In the genomic region with DNA sequence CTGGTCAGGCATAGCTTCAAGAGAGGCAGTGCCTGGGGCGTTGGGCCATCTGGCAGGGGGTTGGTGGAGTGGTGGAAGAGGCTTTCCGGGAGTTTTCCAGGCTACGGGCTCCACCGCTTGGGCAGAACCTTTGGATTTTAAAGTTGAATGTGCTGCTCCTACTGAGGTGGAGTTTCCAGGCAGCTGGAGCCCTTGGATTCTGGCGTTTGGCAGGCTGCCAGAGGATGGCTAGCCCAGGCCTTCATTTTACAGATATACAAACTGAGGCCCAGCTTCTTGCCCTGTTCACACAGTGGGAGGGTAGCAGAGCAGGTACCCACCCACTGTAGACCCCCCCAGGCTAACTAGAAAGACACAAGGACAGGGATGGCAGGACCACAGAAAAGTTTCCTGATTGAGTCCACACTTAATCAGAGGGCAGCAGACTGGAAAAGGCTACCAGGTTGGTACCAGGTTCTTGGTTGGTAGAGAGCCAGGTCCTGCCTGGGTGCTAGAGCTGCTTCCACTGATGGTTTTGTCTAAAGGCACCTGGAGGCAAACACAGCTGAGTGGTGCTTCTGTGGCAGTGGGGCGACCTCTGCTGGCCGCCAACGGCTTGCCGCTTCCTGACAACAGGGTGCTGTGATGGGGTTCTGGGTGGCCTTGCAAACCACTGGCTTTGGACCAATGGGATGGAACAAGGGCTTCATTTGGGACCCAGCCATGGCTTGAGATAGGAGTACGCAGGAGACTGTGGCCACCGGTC, we compare ENCODE assay signal across 9 mouse cellular contexts.
DNase-seq lines count a peak whose midpoint lies in the region; ATAC-seq lines count a peak whose summit lies in the region.
"Had no signal": no experiment of that assay in that cellular context is flagged by ENCODE, and none has a peak within 500 bp of the region (broad histone marks: within the 10 kb centered on the region; RNA-seq: fewer than 3 reads in every experiment).

No protein-coding gene starts in this region.

- 39% methylated on average over 11 of the region's 11 CpGs for WGBS in hindbrain, embryonic 10.5 days
- WGBS in lung, embryonic 15.5 days: 14% methylated on average over 11 of the region's 11 CpGs

- H3K4me3 ChIP-seq in hindbrain, embryonic 10.5 days: no peak overlapping the region
- H3K4me3 ChIP-seq in lung, embryonic 15.5 days: no peak overlapping the region
- H3K4me3 ChIP-seq: megakaryocyte, embryonic 14.5 days had no signal

- H3K27me3 ChIP-seq in hindbrain, embryonic 10.5 days (ENCODE audit: insufficient read depth, poor library complexity, severe bottlenecking): no peaks in the 10 kb centered on the region
- H3K27me3 ChIP-seq in lung, embryonic 15.5 days: no peaks in the 10 kb centered on the region

- no peaks in the 10 kb centered on the region for H3K9me3 ChIP-seq in hindbrain, embryonic 10.5 days
- H3K9me3 ChIP-seq in lung, embryonic 15.5 days: no peaks in the 10 kb centered on the region

- no peak overlapping the region for H3K9ac ChIP-seq in lung, embryonic 15.5 days

- peaks cover 52% of the 10 kb centered on the region for H3K4me1 ChIP-seq in hindbrain, embryonic 10.5 days (replicated peaks)
- peaks cover 27% of the 10 kb centered on the region for H3K4me1 ChIP-seq in lung, embryonic 15.5 days

- peak overlapping the region; percentile 62 for H3K27ac ChIP-seq in hindbrain, embryonic 10.5 days
- peak overlapping the region; percentile 66 for H3K27ac ChIP-seq in lung, embryonic 15.5 days

- H3K4me2 ChIP-seq in lung, embryonic 15.5 days: no peak overlapping the region

- peaks cover 54% of the 10 kb centered on the region for H3K36me3 ChIP-seq in hindbrain, embryonic 10.5 days
- no peaks in the 10 kb centered on the region; the same call in 1 of the 2 replicates for H3K36me3 ChIP-seq in lung, embryonic 15.5 days

- ATAC-seq in lung, embryonic 15.5 days (ENCODE audit: borderline replicate concordance, extremely low read depth, low FRiP score, low TSS enrichment): peak; percentile 48

- peak; percentile 89 for DNase-seq in MN1 (ENCODE audit: low spot score)
- DNase-seq in cerebellum, adult 9-10 months: peak; percentile 95
- peak; percentile 54 to 93 for DNase-seq in frontal cortex, adult 2 months (ENCODE audit: extremely low spot score in 1 of 2, low spot score in 1 of 2)
- DNase-seq in hindbrain, embryonic 10.5 days (ENCODE audit: low spot score): peak; percentile 77
- DNase-seq in layer of hippocampus, adult 9-10 months (ENCODE audit: low spot score): peak; percentile 79
- peak; percentile 72 for DNase-seq in ovary, adult 18-20 months (ENCODE audit: low spot score)
- DNase-seq in thymus, postnatal 0 days (ENCODE audit: low spot score): peak; percentile 86
